In genomic region chr9:121797722-121798121, GRCm38 (mm10) we compare ENCODE assay signal across 12 mouse cellular contexts. TPM values are rescaled to one million over a fixed set of nuclear protein-coding genes. Genes with fewer than 3 reads are reported as not detected.
A peak's percentile ranks its signal among the peaks of the same experiment; 100 is the strongest.
DNase-seq lines count a peak whose midpoint lies in the region; ATAC-seq and TF ChIP-seq lines count a peak whose summit lies in the region.
"Had no signal": no experiment of that assay in that cellular context is flagged by ENCODE, and none has a peak within 500 bp of the region (broad histone marks: within the 10 kb centered on the region; RNA-seq: fewer than 3 reads in every experiment).

No protein-coding gene starts in this region.

- H3K4me3 ChIP-seq in kidney, embryonic 14.5 days (ENCODE audit: low read length), result no peak overlapping the region
- no peak overlapping the region for H3K4me3 ChIP-seq in lung, adult 2 months (replicated peaks; ENCODE audit: extremely low read depth, low read depth, low read length)
- no peak overlapping the region for H3K4me3 ChIP-seq in cerebellum, adult 2 months (replicated peaks; ENCODE audit: insufficient read depth, low read depth, low read length)
- no peak overlapping the region for H3K4me3 ChIP-seq in midbrain, embryonic 15.5 days

- 13% methylated on average over 12 of the region's 12 CpGs for WGBS in kidney, embryonic 14.5 days
- WGBS in lung, adult 2 months, result 19% methylated on average over 12 of the region's 12 CpGs
- WGBS in cerebellum, adult 2 months, result 68% methylated on average over 12 of the region's 12 CpGs
- 25% methylated on average over 12 of the region's 12 CpGs for WGBS in midbrain, embryonic 15.5 days

- TF ChIP-seq POLR2A in lung, adult 2 months (IDR thresholded peaks at IDR 0.05; ENCODE audit: borderline replicate concordance, extremely low read depth, low read depth, low read length), result no peak; the same call in 1 of the 2 replicates
- TF ChIP-seq POLR2A in cerebellum, adult 2 months (IDR thresholded peaks at IDR 0.05; ENCODE audit: borderline replicate concordance, insufficient read depth, low read length), result no peak

- no peaks in the 10 kb centered on the region for H3K36me3 ChIP-seq in kidney, embryonic 14.5 days (ENCODE audit: control insufficient read depth, insufficient read depth, low read length)
- H3K36me3 ChIP-seq in midbrain, embryonic 15.5 days (replicated peaks), result no peaks in the 10 kb centered on the region

- no peak overlapping the region for H3K27ac ChIP-seq in kidney, embryonic 14.5 days (ENCODE audit: low read depth, low read length)
- no peak overlapping the region for H3K27ac ChIP-seq in cerebellum, adult 2 months (ENCODE audit: insufficient read depth, low read length)
- H3K27ac ChIP-seq in midbrain, embryonic 15.5 days, result no peak overlapping the region

- H3K4me2 ChIP-seq in kidney, embryonic 14.5 days (replicated peaks; ENCODE audit: low read depth, low read length), result peak overlapping the region; percentile 15; the same call in 1 of the 2 replicates
- no peak overlapping the region for H3K4me2 ChIP-seq in midbrain, embryonic 15.5 days

- no peak for TF ChIP-seq CTCF in lung, adult 2 months (IDR thresholded peaks at IDR 0.05; ENCODE audit: insufficient read depth, low read length)
- TF ChIP-seq CTCF in cerebellum, adult 2 months (IDR thresholded peaks at IDR 0.05; ENCODE audit: borderline replicate concordance, insufficient read depth, low read depth, low read length), result no peak

- no peak for ATAC-seq in kidney, embryonic 14.5 days (ENCODE audit: low FRiP score, low TSS enrichment)
- no peak for ATAC-seq in midbrain, embryonic 15.5 days (replicated peaks)
- ATAC-seq: activated CD4-positive, CD25-positive, alpha-beta regulatory T cell, adult 4 months had no signal

- no peaks in the 10 kb centered on the region for H3K27me3 ChIP-seq in kidney, embryonic 14.5 days (ENCODE audit: control insufficient read depth, insufficient read depth, low read length)
- H3K27me3 ChIP-seq in cerebellum, adult 2 months (ENCODE audit: control insufficient read depth, insufficient read depth, low read length), result no peaks in the 10 kb centered on the region
- H3K27me3 ChIP-seq in midbrain, embryonic 15.5 days (replicated peaks), result no peaks in the 10 kb centered on the region

- H3K4me1 ChIP-seq in kidney, embryonic 14.5 days (ENCODE audit: control insufficient read depth, insufficient read depth, low read length), result no peaks in the 10 kb centered on the region
- H3K4me1 ChIP-seq in lung, adult 2 months (ENCODE audit: control insufficient read depth, insufficient read depth, low read length), result no peaks in the 10 kb centered on the region
- peaks cover 9% of the 10 kb centered on the region for H3K4me1 ChIP-seq in cerebellum, adult 2 months (ENCODE audit: control insufficient read depth, insufficient read depth, low read length)
- no peaks in the 10 kb centered on the region; the same call in 1 of the 2 replicates for H3K4me1 ChIP-seq in midbrain, embryonic 15.5 days

- no peaks in the 10 kb centered on the region for H3K9me3 ChIP-seq in kidney, embryonic 14.5 days (ENCODE audit: control insufficient read depth, low read length)
- H3K9me3 ChIP-seq in midbrain, embryonic 15.5 days, result no peaks in the 10 kb centered on the region

- no peak overlapping the region for H3K9ac ChIP-seq in kidney, embryonic 14.5 days (ENCODE audit: low read depth, low read length)
- no peak overlapping the region for H3K9ac ChIP-seq in midbrain, embryonic 15.5 days

- peak; percentile 53 for DNase-seq in urinary bladder, postnatal 14 days (ENCODE audit: low spot score)
- DNase-seq in urinary bladder, adult 2 months (ENCODE audit: low spot score), result no peak
- peak; percentile 54 for DNase-seq in lung, adult 2 months
- DNase-seq in cerebellum, postnatal 14 days, result no peak
- DNase-seq in cerebellum, adult 2 months, result no peak
- no peak for DNase-seq in adipocyte (ENCODE audit: low spot score)
- DNase-seq: cerebellum, adult 11 months; heart, adult 11 months; midbrain, embryonic 14.5 days had no signal

RNA-seq across cellular contexts. Expression of gene Hhatl, which starts 5.4 kb away (rescaled TPM):
- polyA plus RNA-seq in urinary bladder, adult 2 months (2012; rRNA removed), result 1.9 and 3.0 TPM in 2 replicates
- not detected in 2 replicates for polyA plus RNA-seq in kidney, embryonic 14.5 days (2014; fragmentation: Nextera tagmentation; extraction: Ambion mirVana)
- polyA plus RNA-seq in lung, adult 2 months (2012; rRNA removed), result 7.4 and 11.0 TPM in 2 replicates
- 43.9 and 46.5 TPM in 2 replicates for polyA plus RNA-seq in cerebellum, adult 2 months (2012; rRNA removed)
- 0.09 TPM in 1 of 2 replicates, not detected in the other for polyA plus RNA-seq in midbrain, embryonic 15.5 days (2015; fragmentation: Nextera tagmentation; extraction: Ambion mirVana)
- polyA plus RNA-seq: activated CD4-positive, CD25-positive, alpha-beta regulatory T cell, adult 4 months had no signal

RNA-seq across cellular contexts. Expression of gene Klhl40, which starts 20.3 kb away (rescaled TPM):
- polyA plus RNA-seq in urinary bladder, adult 2 months (2012; rRNA removed), result 0.07 and 0.10 TPM in 2 replicates
- polyA plus RNA-seq in kidney, embryonic 14.5 days (2014; fragmentation: Nextera tagmentation; extraction: Ambion mirVana), result 0.08 TPM in 1 of 2 replicates, not detected in the other
- 0.49 and 4.4 TPM in 2 replicates for polyA plus RNA-seq in lung, adult 2 months (2012; rRNA removed)
- 0.29 and 0.51 TPM in 2 replicates for polyA plus RNA-seq in cerebellum, adult 2 months (2012; rRNA removed)
- polyA plus RNA-seq in midbrain, embryonic 15.5 days (2015; fragmentation: Nextera tagmentation; extraction: Ambion mirVana), result 1.6 and 1.9 TPM in 2 replicates
- polyA plus RNA-seq: activated CD4-positive, CD25-positive, alpha-beta regulatory T cell, adult 4 months had no signal

RNA-seq across cellular contexts. Expression of gene Zfp651, which starts 38.6 kb away (rescaled TPM):
- polyA plus RNA-seq in urinary bladder, adult 2 months (2012; rRNA removed), result 55.2 and 76.1 TPM in 2 replicates
- 8.0 and 9.8 TPM in 2 replicates for polyA plus RNA-seq in kidney, embryonic 14.5 days (2014; fragmentation: Nextera tagmentation; extraction: Ambion mirVana)
- polyA plus RNA-seq in lung, adult 2 months (2012; rRNA removed), result 26.8 and 46.2 TPM in 2 replicates
- 67.9 and 68.5 TPM in 2 replicates for polyA plus RNA-seq in cerebellum, adult 2 months (2012; rRNA removed)
- 28.8 and 30.3 TPM in 2 replicates for polyA plus RNA-seq in midbrain, embryonic 15.5 days (2015; fragmentation: Nextera tagmentation; extraction: Ambion mirVana)
- polyA plus RNA-seq: activated CD4-positive, CD25-positive, alpha-beta regulatory T cell, adult 4 months had no signal

RNA-seq across cellular contexts. Expression of gene Ccdc13, which starts 41.5 kb away (rescaled TPM):
- 0.62 and 1.3 TPM in 2 replicates for polyA plus RNA-seq in urinary bladder, adult 2 months (2012; rRNA removed)
- polyA plus RNA-seq in kidney, embryonic 14.5 days (2014; fragmentation: Nextera tagmentation; extraction: Ambion mirVana), result 0.16 and 0.69 TPM in 2 replicates
- polyA plus RNA-seq in lung, adult 2 months (2012; rRNA removed), result 4.2 and 5.1 TPM in 2 replicates
- 15.1 and 18.5 TPM in 2 replicates for polyA plus RNA-seq in cerebellum, adult 2 months (2012; rRNA removed)
- polyA plus RNA-seq in midbrain, embryonic 15.5 days (2015; fragmentation: Nextera tagmentation; extraction: Ambion mirVana), result 4.1 and 4.2 TPM in 2 replicates
- polyA plus RNA-seq: activated CD4-positive, CD25-positive, alpha-beta regulatory T cell, adult 4 months had no signal

Comparison
In these comparisons a context has a peak if more than half of its experiments do, and no peak if none do; other contexts are left out.
1. DNase-seq: peak in urinary bladder, postnatal 14 days (single experiment) and lung, adult 2 months (single experiment); none in urinary bladder, adult 2 months (single experiment), cerebellum, postnatal 14 days (0 of 2), cerebellum, adult 2 months (0 of 2) and adipocyte (single experiment).